Mouse (Mus musculus) heart, embryonic 14.5 days (tissue): ENCODE measurements around the gene Selenof. TPM values are rescaled to one million over a fixed set of nuclear protein-coding genes. Genes with fewer than 3 reads are reported as not detected.

Experiments
- ATAC-seq: fragments of 200-750 bp; cut with Nextera tagmentation; 2 replicates; pipeline ENCODE4 v1.8.0; 2017; ENCODE audit warnings: low read depth, moderate TSS enrichment; ENCODE audit not compliant: insufficient number of reproducible peaks, insufficient read depth, low FRiP score
- H3K27ac ChIP-seq, 2 experiments: fragments of 200-500 bp in 1 of 2; fragments of 300-500 bp in 1 of 2; sonication (generic) in 1 of 2; replicated peaks in 1 of 2; 2 replicates each; pipeline ENCODE4 v1.5.1; 2012 to 2014; ENCODE audit warnings: low read depth in 2 of 2, low read length in 2 of 2, control low read depth in 1 of 2, mild to moderate bottlenecking in 1 of 2, mixed read lengths in 1 of 2; ENCODE audit not compliant: control insufficient read depth in 1 of 2, insufficient read depth in 1 of 2
- H3K27me3 ChIP-seq: fragments of 300-500 bp; sonication (generic); 2 replicates; pipeline ENCODE4 v1.6.1; 2014; ENCODE audit warnings: mild to moderate bottlenecking, low read length, control low read depth; ENCODE audit not compliant: control insufficient read depth, insufficient read depth
- H3K36me3 ChIP-seq: fragments of 300-500 bp; sonication (generic); 2 replicates; pipeline ENCODE4 v1.6.1; 2014; ENCODE audit warnings: mild to moderate bottlenecking, control low read depth, low read length, mixed read lengths; ENCODE audit not compliant: control insufficient read depth, insufficient read depth
- H3K4me1 ChIP-seq, 2 experiments: fragments of 200-500 bp in 1 of 2; fragments of 300-500 bp in 1 of 2; sonication (generic) in 1 of 2; 2 replicates each; pipeline ENCODE4 v1.6.1; 2012 to 2014; ENCODE audit warnings: low read length in 2 of 2, control low read depth in 1 of 2, mixed read lengths in 1 of 2; ENCODE audit not compliant: control insufficient read depth in 2 of 2, insufficient read depth in 2 of 2
- H3K4me2 ChIP-seq: fragments of 300-500 bp; sonication (generic); 2 replicates; pipeline ENCODE4 v1.6.1; 2014; ENCODE audit warnings: mild to moderate bottlenecking, low read length
- H3K4me3 ChIP-seq, 2 experiments: fragments of 200-500 bp in 1 of 2; fragments of 300-500 bp in 1 of 2; sonication (generic) in 1 of 2; 2 replicates each; pipeline ENCODE4 v1.5.1; 2012 to 2014; ENCODE audit warnings: low read length in 2 of 2, mild to moderate bottlenecking in 2 of 2, control low read depth in 1 of 2, low read depth in 1 of 2, moderate library complexity in 1 of 2; ENCODE audit not compliant: control insufficient read depth in 1 of 2, insufficient read depth in 1 of 2
- H3K9ac ChIP-seq: fragments of 300-500 bp; sonication (generic); 2 replicates; pipeline ENCODE4 v1.6.1; 2014; ENCODE audit warnings: mild to moderate bottlenecking, low read length
- H3K9me3 ChIP-seq: fragments of 300-500 bp; sonication (generic); 2 replicates; pipeline ENCODE4 v1.6.1; 2016; ENCODE audit warnings: low read length, control low read depth; ENCODE audit not compliant: control insufficient read depth
- whole genome bisulfite sequencing: fragments of 180-500 bp; shearing (Covaris S2); extraction: QIAGEN DNeasy Blood & Tissue Kit; methylation state at CpG from one replicate; pipeline ENCODE4 v1.1.7; 2014; 5-methylcytosine and 5-hydroxymethylcytosine counted together
- polyA plus RNA-seq: library from polyadenylated mRNA; unstranded; fragments of >200 nt; fragmentation: Nextera tagmentation; extraction: Ambion mirVana; gene quantifications from 2 replicates; pipeline ENCODE4 v1.2.1, GENCODE M21; 2014

The Selenof gene
- polyA plus RNA-seq, 1 experiment from 2014 or later: 384 TPM

DNA sequence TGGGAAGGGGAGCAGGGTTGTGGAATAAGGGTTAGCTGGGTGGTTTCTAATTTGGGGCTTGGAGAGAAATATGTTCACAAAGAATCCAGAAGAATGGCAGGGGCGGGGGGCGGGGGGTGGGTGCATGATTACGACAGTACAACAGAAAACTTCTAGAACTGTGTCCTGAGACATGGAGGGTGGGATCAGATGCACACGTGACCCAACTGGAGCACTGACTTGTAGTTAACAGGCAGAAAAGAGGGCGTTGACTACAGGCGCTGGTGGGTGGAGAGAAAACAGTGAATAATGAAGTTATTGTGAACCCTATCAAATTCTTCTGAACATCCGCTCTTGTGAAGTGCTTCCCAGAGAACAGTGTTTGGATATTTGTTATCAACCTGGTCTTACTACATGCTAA is 6.2 kb upstream of the Selenof start:
- no peak overlapping the region for H3K4me3 ChIP-seq
- 76% methylated on average over 7 of the region's 7 CpGs for WGBS
- H3K4me2 ChIP-seq: no peak overlapping the region
- no peaks in the 10 kb centered on the region for H3K9me3 ChIP-seq
- H3K36me3 ChIP-seq: no peaks in the 10 kb centered on the region
- ATAC-seq: no peak
- peaks cover 2 to 23% of the 10 kb centered on the region in 2 experiments; a peak in 3 of 4 replicates for H3K4me1 ChIP-seq
- H3K27ac ChIP-seq: no peak overlapping the region
- no peaks in the 10 kb centered on the region for H3K27me3 ChIP-seq
- H3K9ac ChIP-seq: no peak overlapping the region

GRCm38 (mm10) chr3:144565212-144565611 is 4.9 kb upstream of the Selenof start:
- H3K27me3 ChIP-seq: no peaks in the 10 kb centered on the region
- H3K4me3 ChIP-seq: no peak overlapping the region
- H3K4me1 ChIP-seq: peaks cover 2 to 23% of the 10 kb centered on the region in 2 experiments; a peak in 3 of 4 replicates
- ATAC-seq: no peak
- no peak overlapping the region for H3K4me2 ChIP-seq
- H3K27ac ChIP-seq: no peak overlapping the region
- 62% methylated on average over 7 of the region's 7 CpGs for WGBS
- no peaks in the 10 kb centered on the region for H3K36me3 ChIP-seq
- H3K9ac ChIP-seq: no peak overlapping the region
- H3K9me3 ChIP-seq: no peaks in the 10 kb centered on the region

DNA sequence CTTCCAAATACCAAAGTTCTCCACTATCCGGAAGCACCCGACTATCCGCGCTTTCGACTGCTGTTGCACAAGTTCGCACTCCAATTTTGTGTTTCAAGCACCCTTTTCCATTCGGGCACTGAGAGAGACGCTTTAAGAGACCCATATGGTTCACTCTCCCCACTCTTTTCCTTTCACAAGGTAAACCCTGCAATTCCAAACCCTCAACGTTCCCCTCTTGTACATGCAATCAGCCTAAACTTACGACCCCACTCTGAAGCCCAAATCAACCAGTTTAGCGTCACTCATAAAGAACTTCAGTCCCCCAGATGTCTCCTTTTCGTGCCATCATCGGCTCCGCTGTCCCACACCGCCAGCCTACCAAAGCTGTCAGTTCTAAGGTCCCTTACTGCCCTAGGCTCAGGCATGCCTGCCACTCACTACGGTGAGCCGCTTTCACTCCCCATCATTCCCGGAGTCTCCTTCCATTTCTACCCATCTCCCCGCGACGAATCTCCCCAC is 1.2 kb upstream of the Selenof start:
- Histone ChIP-seq H3K27me3 (no peaks in the 10 kb centered on the region), H3K27ac (peak overlapping the region in 1 of 2 experiments; percentile 83; a peak in 2 of 4 replicates), H3K4me2 (peak overlapping the region; percentile 85), H3K9me3 (no peaks in the 10 kb centered on the region), H3K4me1 (peaks cover 4 to 35% of the 10 kb centered on the region in 2 experiments), H3K4me3 (peak overlapping the region; percentile 82 to 97), H3K9ac (peak overlapping the region; percentile 92), H3K36me3 (peaks cover 18% of the 10 kb centered on the region)
- ATAC-seq: no peak
- WGBS: under 1% methylated on average over 21 of the region's 21 CpGs

DNA sequence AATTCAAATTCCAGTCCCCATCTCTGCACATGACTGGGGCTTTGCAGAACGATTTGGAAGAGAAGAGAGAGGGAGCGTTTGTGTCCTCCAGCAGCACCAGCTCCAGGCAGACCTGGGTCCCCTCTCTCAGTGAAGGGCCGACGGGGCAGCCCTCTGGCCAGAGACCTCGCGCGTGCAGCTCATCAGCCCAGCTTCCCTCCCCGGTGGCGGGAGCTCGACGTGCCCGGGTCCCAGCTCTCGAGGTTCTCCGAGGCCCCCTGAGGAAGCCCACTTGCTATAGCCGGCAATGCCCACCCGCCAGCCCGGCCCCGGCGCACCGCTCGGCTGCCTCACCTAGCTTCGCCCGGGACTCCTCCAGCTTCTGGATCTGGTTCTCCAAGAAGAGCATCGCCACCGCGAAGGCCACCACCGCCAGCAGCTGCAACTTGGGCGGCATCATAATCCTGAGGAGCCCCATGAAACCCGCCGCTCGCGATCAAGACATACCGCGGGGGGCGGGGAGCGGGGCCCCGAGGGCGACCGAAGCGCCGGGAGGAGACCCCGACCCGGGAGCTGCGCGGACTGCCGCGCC is 618 bp upstream of the Selenof start:
- H3K27ac ChIP-seq: peak overlapping the region; percentile 78 to 83
- peaks cover 22% of the 10 kb centered on the region for H3K36me3 ChIP-seq
- H3K4me2 ChIP-seq: peak overlapping the region; percentile 85
- H3K4me3 ChIP-seq: peak overlapping the region; percentile 82 to 97
- H3K9me3 ChIP-seq: no peaks in the 10 kb centered on the region
- H3K4me1 ChIP-seq: peaks cover 7 to 37% of the 10 kb centered on the region in 2 experiments
- H3K9ac ChIP-seq: peak overlapping the region; percentile 92
- under 1% methylated on average over 39 of the region's 47 CpGs for WGBS
- peak; percentile 27; the same call in 1 of the 2 replicates for ATAC-seq
- H3K27me3 ChIP-seq: no peaks in the 10 kb centered on the region

DNA sequence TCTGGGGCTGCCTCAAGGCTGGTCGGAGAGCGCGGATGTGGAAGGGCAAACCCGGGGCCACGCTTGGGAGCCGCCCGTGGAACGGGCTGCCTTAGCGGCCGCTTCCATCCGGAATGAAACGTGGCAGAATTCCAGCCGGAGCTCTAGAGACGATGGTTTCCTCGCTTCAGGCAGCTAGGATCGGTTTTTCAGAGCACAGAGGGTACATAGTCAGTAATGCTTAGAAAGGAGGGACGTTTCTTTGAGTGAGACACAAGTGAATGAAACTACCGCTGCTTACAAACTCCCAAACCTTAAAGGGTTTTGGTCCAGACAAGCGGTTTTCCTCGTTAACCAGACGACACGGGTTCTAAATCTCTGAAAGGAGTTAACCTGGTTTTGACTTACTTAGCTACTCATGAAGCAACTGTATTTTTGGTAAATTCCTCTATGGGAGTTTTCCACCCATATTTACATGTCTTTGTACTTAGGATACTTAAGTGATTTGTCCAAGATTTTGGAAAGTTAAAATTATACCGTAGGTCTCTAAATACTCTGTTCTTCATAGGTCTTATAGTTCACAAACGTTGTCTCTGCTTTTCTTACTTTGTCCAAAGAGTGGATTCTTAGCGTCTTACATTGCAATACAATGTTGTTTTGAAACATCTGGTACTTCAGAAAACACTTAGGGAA is 848 bp downstream of the Selenof start:
- ATAC-seq: no peak
- WGBS: 1% methylated on average over 25 of the region's 25 CpGs
- no peaks in the 10 kb centered on the region for H3K27me3 ChIP-seq

GRCm38 (mm10) chr3:144574256-144574655 is 4.2 kb downstream of the Selenof start:
- 69% methylated on average over 7 of the region's 7 CpGs for WGBS
- H3K27ac ChIP-seq: no peak overlapping the region
- ATAC-seq: no peak
- peaks cover 7 to 27% of the 10 kb centered on the region in 2 experiments for H3K4me1 ChIP-seq
- H3K36me3 ChIP-seq: peaks cover 57% of the 10 kb centered on the region
- H3K4me3 ChIP-seq: no peak overlapping the region
- no peak overlapping the region for H3K9ac ChIP-seq
- H3K27me3 ChIP-seq: no peaks in the 10 kb centered on the region
- no peaks in the 10 kb centered on the region for H3K9me3 ChIP-seq
- no peak overlapping the region for H3K4me2 ChIP-seq

More for the DNA sequence above, 848 bp downstream of the Selenof start:
- Histone ChIP-seq H3K4me3 (peak overlapping the region; percentile 82 to 92), H3K9me3 (no peaks in the 10 kb centered on the region), H3K36me3 (peaks cover 31% of the 10 kb centered on the region), H3K9ac (peak overlapping the region; percentile 93), H3K4me2 (peak overlapping the region; percentile 71), H3K27ac (peak overlapping the region; percentile 90 to 98), H3K4me1 (peaks cover 7 to 32% of the 10 kb centered on the region in 2 experiments)

GRCm38 (mm10) chr3:144577366-144578340 is 7.5 kb downstream of the Selenof start:
- Histone ChIP-seq H3K4me3 (no peak overlapping the region), H3K27ac (no peak overlapping the region), H3K36me3 (peaks cover 65% of the 10 kb centered on the region), H3K4me1 (peaks cover 15 to 40% of the 10 kb centered on the region in 2 experiments), H3K4me2 (no peak overlapping the region), H3K9me3 (no peaks in the 10 kb centered on the region), H3K9ac (no peak overlapping the region), H3K27me3 (no peaks in the 10 kb centered on the region)
- ATAC-seq: no peak
- 79% methylated on average over 10 of the region's 10 CpGs for WGBS
